Mouse (Mus musculus) liver, embryonic 16.5 days (tissue): ENCODE data around the gene Acbd6. TPM values are rescaled to one million over a fixed set of nuclear protein-coding genes. Genes with fewer than 3 reads are reported as not detected.

Source experiments
- ATAC-seq: fragments of 200-750 bp; cut with Nextera tagmentation; 2 replicates; pipeline ENCODE4 v1.8.0; 2017; ENCODE audit warnings: low read depth, mild to moderate bottlenecking, moderate number of reproducible peaks, moderate library complexity
- H3K27ac ChIP-seq: fragments of 300-500 bp; sonication (generic); 2 replicates; pipeline ENCODE4 v1.5.1; 2014; ENCODE audit warnings: mild to moderate bottlenecking, low read length
- H3K27me3 ChIP-seq: fragments of 300-500 bp; sonication (generic); 2 replicates; pipeline ENCODE4 v1.6.1; 2014; ENCODE audit warnings: low read depth, low read length, mixed read lengths; ENCODE audit not compliant: control insufficient read depth, insufficient read depth
- H3K36me3 ChIP-seq: fragments of 300-500 bp; sonication (generic); 2 replicates; pipeline ENCODE4 v1.6.1; 2014; ENCODE audit warnings: mild to moderate bottlenecking; ENCODE audit not compliant: control insufficient read depth, insufficient read depth
- H3K4me1 ChIP-seq: fragments of 300-500 bp; sonication (generic); 2 replicates; pipeline ENCODE4 v1.6.1; 2014; ENCODE audit warnings: low read depth, low read length, mixed read lengths; ENCODE audit not compliant: control insufficient read depth
- H3K4me2 ChIP-seq: fragments of 300-500 bp; sonication (generic); 2 replicates; pipeline ENCODE4 v1.6.1; 2014; ENCODE audit warnings: low read depth, low read length, mixed read lengths
- H3K4me3 ChIP-seq: fragments of 300-500 bp; sonication (generic); 2 replicates; pipeline ENCODE4 v1.5.1; 2014; ENCODE audit warnings: low read depth, mild to moderate bottlenecking, low read length
- H3K9ac ChIP-seq: fragments of 300-500 bp; sonication (generic); 2 replicates; pipeline ENCODE4 v1.6.1; 2014; ENCODE audit warnings: low read depth, low read length
- H3K9me3 ChIP-seq: fragments of 300-500 bp; sonication (generic); replicated peaks from 2 replicates; pipeline ENCODE4 v1.6.1; 2016; ENCODE audit warnings: low read length; ENCODE audit not compliant: control insufficient read depth
- WGBS: fragments of 180-500 bp; shearing (Covaris S2); extraction: QIAGEN DNeasy Blood & Tissue Kit; methylation state at CpG from one replicate; pipeline ENCODE4 v1.1.7; 2014; ENCODE audit not compliant: insufficient replicate concordance; 5-methylcytosine and 5-hydroxymethylcytosine counted together
- polyA plus RNA-seq: library from polyadenylated mRNA; unstranded; fragments of >200 nt; fragmentation: Nextera tagmentation; extraction: Ambion mirVana; gene quantifications from 2 replicates; pipeline ENCODE4 v1.2.1, GENCODE M21; 2015

Gene Acbd6
- polyA plus RNA-seq, 1 experiment from 2014 or later, result 29.1 TPM

DNA sequence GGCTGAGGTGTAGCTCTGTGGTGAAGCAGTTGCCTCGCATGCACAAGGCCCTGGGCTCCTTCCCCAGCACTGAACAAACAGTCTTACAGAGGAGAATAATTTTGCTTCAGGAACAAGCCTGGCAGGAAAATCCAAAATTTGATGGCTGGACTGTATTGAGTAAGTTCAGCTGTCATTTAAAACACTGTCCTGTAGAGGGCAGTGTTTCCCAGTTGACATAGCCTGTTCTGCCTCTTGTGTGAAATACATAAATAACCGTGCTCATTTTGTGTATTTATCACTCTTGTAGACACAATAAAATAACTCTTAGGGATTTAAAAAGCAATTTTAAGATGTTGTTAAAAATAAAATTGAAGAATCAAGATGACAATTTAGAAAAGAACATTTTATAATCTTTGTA, 18.5 kb downstream of the Acbd6 start:
- WGBS, result 28% methylated on average over 2 of the region's 2 CpGs
- Histone ChIP-seq H3K27ac (no peak overlapping the region), H3K4me3 (no peak overlapping the region), H3K36me3 (0 out of 2 replicates have a peak, but pooled peaks cover 2% of the 10 kb centered on the region), H3K27me3 (no peaks in the 10 kb centered on the region), H3K4me1 (no peaks in the 10 kb centered on the region), H3K4me2 (no peak overlapping the region), H3K9me3 (no peaks in the 10 kb centered on the region), H3K9ac (no peak overlapping the region)
- no peak for ATAC-seq

DNA sequence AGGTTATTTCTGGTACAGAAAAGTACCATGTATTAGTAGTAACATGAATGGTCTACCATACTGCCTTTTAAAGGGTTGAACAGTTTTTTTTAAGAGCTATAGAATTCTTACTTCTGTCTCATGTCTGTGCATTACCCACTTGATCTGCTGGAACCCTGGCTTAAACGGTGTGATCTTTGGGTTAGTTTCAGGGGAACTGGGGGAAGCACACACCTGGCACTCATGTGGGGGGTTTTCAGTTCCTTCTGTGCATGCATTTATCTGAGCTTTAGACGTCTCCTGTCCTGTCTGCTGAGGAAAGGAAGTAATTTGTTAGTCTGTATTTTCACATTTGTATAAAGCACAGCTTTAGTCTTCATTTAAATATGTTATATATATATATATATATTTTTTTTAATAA, 19.4 kb downstream of the Acbd6 start:
- Histone ChIP-seq H3K9ac (no peak overlapping the region), H3K4me2 (no peak overlapping the region), H3K36me3 (0 out of 2 replicates have a peak, but pooled peaks cover 2% of the 10 kb centered on the region), H3K4me3 (no peak overlapping the region), H3K27me3 (no peaks in the 10 kb centered on the region), H3K27ac (no peak overlapping the region), H3K9me3 (no peaks in the 10 kb centered on the region), H3K4me1 (no peaks in the 10 kb centered on the region)
- WGBS, result 58% methylated on average over 2 of the region's 2 CpGs
- ATAC-seq, result no peak

DNA sequence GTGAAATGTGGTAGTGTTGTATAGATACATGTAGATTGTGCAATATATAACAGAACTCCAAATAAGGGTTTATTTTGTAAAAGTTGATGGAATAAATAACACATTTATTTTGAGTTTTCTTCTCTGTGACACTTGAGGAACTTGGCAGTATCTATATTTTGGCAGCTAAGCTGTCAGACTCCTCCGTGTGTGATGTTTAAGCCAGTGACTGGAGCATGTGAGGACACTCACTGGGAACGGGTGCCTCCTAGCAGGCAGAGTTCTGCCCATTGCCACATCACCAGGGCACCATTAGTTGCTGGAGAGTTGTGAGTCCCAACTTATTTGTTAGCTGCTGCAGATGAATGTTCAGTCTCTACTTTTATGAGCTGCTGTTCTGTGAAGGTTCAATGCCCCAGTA, 30.0 kb downstream of the Acbd6 start:
- no peak overlapping the region for H3K9ac ChIP-seq
- no peaks in the 10 kb centered on the region for H3K36me3 ChIP-seq
- no peak overlapping the region for H3K4me2 ChIP-seq
- no peak overlapping the region for H3K4me3 ChIP-seq
- no peak for ATAC-seq
- no peaks in the 10 kb centered on the region for H3K9me3 ChIP-seq
- H3K27ac ChIP-seq, result no peak overlapping the region
- no peaks in the 10 kb centered on the region for H3K27me3 ChIP-seq
- WGBS, result 68% methylated on average over 2 of the region's 2 CpGs
- no peaks in the 10 kb centered on the region for H3K4me1 ChIP-seq

DNA sequence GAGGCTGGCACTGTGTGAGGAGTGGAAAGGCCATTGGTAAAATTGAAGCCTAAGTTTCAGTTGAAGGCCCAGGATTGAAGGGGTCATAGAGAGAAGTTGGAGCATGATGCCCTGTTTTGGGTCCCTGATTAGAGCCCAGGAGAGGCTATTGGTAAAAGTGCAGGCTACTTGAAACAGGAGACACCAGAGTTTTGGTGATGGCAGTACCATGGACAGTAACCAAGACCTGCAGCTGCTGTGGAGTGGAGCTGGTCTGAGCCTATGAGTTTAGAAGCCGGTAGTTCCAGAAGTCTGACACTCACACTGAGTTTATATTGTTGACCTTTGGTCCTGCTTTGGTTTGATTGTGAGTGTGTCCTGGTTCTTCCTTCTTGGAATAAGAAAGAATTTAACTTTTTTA, 36.2 kb downstream of the Acbd6 start:
- no peaks in the 10 kb centered on the region for H3K36me3 ChIP-seq
- 53% methylated on average over 1 of the region's 1 CpGs for WGBS

DNA sequence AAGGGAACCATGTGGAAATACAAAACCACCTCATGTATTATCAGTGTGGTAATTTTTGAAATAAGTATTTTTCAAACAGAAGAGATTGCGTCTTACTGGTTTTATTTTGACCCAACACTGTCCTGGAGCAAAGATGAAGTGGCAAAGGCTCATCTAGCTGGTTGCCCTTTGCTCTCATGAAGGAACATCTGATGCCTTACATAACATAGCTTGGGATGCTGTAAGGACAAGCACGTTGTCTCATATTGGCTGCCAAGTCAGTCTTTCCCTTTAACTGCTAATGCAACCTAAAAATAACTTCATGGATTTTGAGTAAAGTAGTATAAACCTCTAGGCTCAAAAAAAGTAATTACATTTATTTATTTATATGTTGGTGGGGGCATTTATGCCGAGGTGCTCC, 38.7 kb downstream of the Acbd6 start:
- H3K4me1 ChIP-seq, result no peaks in the 10 kb centered on the region
- WGBS, result 74% methylated on average over 3 of the region's 3 CpGs
- H3K4me2 ChIP-seq, result no peak overlapping the region
- no peaks in the 10 kb centered on the region for H3K27me3 ChIP-seq
- no peak overlapping the region for H3K9ac ChIP-seq
- H3K9me3 ChIP-seq, result no peaks in the 10 kb centered on the region
- ATAC-seq, result no peak
- H3K27ac ChIP-seq, result no peak overlapping the region
- no peak overlapping the region for H3K4me3 ChIP-seq
- H3K36me3 ChIP-seq, result no peaks in the 10 kb centered on the region

More for the DNA sequence above, 36.2 kb downstream of the Acbd6 start:
- no peak overlapping the region for H3K27ac ChIP-seq
- H3K27me3 ChIP-seq, result no peaks in the 10 kb centered on the region
- no peak overlapping the region for H3K4me2 ChIP-seq
- no peak overlapping the region for H3K4me3 ChIP-seq
- no peak for ATAC-seq
- H3K4me1 ChIP-seq, result no peaks in the 10 kb centered on the region
- no peak overlapping the region for H3K9ac ChIP-seq
- no peaks in the 10 kb centered on the region for H3K9me3 ChIP-seq

DNA sequence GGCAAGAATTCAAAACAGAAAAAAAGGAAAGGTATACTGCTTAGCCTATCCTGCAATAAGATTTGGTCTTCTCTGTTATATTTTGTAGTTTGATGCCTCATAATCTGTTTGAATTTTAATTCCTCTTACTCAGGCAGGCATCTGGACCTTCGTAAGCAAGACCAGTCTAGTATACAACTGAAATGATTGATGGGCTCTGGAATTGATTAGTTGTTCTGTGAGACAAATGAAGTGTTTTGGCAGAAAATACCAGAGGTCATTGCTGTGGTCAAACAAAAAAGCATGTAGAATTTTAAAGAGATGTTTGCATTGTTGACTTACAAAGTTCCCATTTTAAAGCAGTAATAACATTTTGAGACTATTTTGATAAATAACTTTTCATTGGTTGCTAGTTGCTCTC, 46.8 kb downstream of the Acbd6 start:
- Histone ChIP-seq H3K4me2 (no peak overlapping the region), H3K36me3 (no peaks in the 10 kb centered on the region), H3K9me3 (no peaks in the 10 kb centered on the region), H3K27me3 (no peaks in the 10 kb centered on the region), H3K4me3 (no peak overlapping the region), H3K9ac (no peak overlapping the region), H3K27ac (no peak overlapping the region), H3K4me1 (no peaks in the 10 kb centered on the region)
- ATAC-seq, result no peak
- WGBS, result 80% methylated on average over 1 of the region's 1 CpGs

DNA sequence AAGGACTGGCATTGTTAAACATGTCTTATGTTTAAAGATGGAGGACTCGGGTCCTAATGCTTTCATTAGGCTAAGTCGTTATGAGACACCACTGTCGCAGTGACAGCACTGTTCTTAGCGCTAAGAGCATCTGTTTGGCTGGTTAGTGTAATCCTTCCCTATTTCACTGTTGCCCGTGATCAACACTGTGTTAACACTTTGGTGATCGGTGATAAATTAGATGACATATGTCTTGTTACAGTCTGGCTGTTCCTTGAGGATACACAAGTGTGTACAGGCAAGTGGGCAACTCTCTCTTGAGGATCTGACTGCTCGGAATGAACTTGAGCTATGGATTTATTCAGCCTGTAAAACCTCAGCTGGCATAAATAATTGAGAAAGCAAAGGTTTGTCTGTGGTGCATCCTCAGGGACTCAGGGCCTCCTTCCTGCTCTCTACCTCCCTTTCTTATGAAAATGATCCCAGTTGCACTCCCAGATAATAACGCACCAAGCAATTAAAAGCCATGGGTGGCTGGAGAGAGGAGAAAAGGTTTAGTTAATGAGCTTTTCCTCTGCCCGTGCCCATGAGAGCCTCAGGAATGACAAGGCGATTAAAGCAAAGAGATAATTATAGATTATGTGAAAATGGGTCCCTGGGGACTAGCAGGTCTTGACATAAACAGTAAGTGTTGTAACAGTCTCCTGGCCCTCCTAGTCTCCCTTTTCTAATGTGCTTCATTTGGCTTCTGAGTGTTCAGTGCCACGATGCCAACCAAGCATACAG, 47.7 kb downstream of the Acbd6 start:
- no peaks in the 10 kb centered on the region for H3K4me1 ChIP-seq
- H3K4me3 ChIP-seq, result no peak overlapping the region

DNA sequence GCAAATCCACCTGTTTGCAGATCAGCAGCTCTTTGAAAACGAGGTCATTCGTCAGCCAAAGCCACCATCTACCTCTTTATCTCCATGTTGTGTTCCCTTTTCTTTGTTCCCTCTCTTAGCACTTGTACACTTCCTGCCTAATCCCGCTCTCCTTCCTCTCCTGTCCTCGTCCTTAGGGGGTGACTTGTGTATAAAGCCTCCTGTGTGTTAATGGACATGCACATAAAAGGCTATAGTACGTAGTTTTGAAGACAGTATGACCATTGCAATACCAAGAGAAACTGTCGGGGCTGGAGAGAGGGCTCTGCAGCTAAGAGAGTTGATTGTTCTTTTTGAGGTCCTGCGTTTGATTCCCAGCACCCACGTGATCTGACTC, 48.2 kb downstream of the Acbd6 start:
- H3K27ac ChIP-seq, result no peak overlapping the region
- no peaks in the 10 kb centered on the region for H3K27me3 ChIP-seq
- no peak overlapping the region for H3K4me2 ChIP-seq
- H3K9ac ChIP-seq, result no peak overlapping the region
- H3K9me3 ChIP-seq, result no peaks in the 10 kb centered on the region
- H3K4me1 ChIP-seq, result no peaks in the 10 kb centered on the region
- no peak for ATAC-seq
- H3K36me3 ChIP-seq, result no peaks in the 10 kb centered on the region
- no peak overlapping the region for H3K4me3 ChIP-seq
- WGBS, result 69% methylated on average over 8 of the region's 8 CpGs

More for the DNA sequence above, 47.7 kb downstream of the Acbd6 start:
- Histone ChIP-seq H3K27me3 (no peaks in the 10 kb centered on the region), H3K9ac (no peak overlapping the region), H3K4me2 (no peak overlapping the region), H3K36me3 (no peaks in the 10 kb centered on the region), H3K27ac (no peak overlapping the region), H3K9me3 (no peaks in the 10 kb centered on the region)
- WGBS, result 65% methylated on average over 11 of the region's 11 CpGs
- ATAC-seq, result no peak

DNA sequence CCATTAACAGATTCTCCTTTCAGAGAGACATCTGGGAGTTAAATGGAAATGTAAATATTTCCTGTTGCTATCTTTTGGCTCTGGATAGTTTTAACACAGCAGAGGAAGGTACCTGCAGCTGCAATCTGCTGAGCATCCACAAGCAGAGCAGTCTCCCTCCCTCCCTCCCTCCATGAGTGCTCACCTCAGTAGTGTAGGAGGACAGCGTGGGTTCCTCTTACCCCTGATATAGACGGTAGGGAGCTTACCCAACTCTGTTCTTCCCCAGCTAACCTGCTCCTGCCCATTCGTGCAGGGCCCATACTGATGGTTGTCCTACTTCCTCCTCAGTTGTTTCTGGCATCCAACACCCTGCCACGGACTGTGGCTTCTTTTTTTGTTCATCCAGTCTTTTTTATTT, 50.6 kb downstream of the Acbd6 start:
- no peaks in the 10 kb centered on the region for H3K4me1 ChIP-seq
- no peaks in the 10 kb centered on the region for H3K36me3 ChIP-seq
- H3K4me2 ChIP-seq, result no peak overlapping the region
- no peak for ATAC-seq
- H3K9me3 ChIP-seq, result no peaks in the 10 kb centered on the region
- 38% methylated on average over 4 of the region's 4 CpGs for WGBS
- no peak overlapping the region for H3K4me3 ChIP-seq
- no peak overlapping the region for H3K9ac ChIP-seq
- no peaks in the 10 kb centered on the region for H3K27me3 ChIP-seq
- no peak overlapping the region for H3K27ac ChIP-seq
